Mouse (Mus musculus) testis, adult 10 weeks (tissue): ENCODE data around the gene Tet1. TPM values are rescaled to one million over a fixed set of nuclear protein-coding genes. Genes with fewer than 3 reads are reported as not detected.

Experiments used
- polyA plus RNA-seq: library from polyadenylated mRNA; stranded (reverse); fragments of 350-450 nt; fragmentation: Illumina TruSeq; extraction: RNeasy Lipid Tissue Mini Kit (QIAGEN cat#74804); gene quantifications from one replicate; pipeline ENCODE4 v1.2.3, GENCODE M21; 2014; ENCODE audit warnings: low read depth, low replicate concordance

Tet1 gene
- 0.49 TPM for polyA plus RNA-seq

DNA sequence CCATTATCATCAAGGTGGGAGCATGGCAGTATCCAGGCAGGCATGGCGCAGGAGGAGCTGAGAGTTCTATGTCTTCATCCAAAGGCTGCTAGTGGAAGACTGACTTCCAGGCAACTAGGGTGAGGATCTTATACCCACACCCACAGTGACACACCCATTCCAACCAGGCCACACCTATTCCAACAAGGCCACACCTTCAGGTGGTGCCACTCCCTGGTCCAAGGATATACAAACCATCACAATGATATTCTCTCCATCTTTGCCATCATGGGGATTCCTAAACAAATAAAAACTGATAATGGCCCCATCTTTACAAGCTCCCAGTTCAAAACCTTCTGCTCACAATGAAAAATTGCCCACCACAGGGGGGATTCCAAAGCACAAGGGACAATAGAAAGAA, at the start of gene Tet1:
TSS of gene Tet1 (minus strand) at position 101 of the 400 bp plus-strand sequence.

DNA sequence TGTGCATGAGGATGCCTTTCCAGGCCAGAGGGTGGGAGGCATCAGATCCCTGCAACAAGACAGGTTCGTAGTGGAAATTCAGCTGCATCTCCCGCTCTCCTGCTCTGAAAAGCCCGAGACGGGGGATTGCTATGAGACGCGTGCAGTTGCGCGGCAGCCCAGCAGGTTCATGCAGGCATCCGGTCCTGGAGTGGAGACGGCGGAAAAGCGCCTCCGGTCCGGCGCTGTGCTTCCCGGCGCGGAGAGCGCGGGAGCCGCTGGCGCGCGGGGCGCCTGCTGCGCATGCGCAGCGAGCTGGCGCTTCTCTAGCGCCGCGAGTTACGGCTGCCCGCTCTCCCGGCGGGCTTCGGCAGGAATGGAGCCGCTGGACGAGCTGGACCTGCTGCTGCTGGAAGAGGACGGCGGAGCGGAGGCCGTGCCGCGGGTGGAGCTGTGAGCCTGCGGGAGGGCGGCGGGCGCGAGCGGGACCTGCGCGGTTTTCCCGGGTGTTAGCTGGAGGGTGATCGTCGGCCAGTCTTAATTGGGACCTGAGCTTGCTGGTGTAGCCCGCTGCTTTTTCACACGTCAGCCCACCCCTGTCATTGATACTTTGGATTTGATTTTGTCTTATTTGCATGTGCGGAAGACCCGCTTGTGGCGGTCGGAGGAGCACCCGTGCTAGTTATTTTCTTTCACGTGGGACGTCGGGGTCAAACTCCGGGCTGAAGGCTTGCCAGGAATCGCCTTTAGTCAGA, 38.1 kb upstream of the Tet1 start, which contains the start of gene Dna2:
TSS of gene Dna2 (plus strand) at position 289 of the 734 bp plus-strand sequence.

DNA sequence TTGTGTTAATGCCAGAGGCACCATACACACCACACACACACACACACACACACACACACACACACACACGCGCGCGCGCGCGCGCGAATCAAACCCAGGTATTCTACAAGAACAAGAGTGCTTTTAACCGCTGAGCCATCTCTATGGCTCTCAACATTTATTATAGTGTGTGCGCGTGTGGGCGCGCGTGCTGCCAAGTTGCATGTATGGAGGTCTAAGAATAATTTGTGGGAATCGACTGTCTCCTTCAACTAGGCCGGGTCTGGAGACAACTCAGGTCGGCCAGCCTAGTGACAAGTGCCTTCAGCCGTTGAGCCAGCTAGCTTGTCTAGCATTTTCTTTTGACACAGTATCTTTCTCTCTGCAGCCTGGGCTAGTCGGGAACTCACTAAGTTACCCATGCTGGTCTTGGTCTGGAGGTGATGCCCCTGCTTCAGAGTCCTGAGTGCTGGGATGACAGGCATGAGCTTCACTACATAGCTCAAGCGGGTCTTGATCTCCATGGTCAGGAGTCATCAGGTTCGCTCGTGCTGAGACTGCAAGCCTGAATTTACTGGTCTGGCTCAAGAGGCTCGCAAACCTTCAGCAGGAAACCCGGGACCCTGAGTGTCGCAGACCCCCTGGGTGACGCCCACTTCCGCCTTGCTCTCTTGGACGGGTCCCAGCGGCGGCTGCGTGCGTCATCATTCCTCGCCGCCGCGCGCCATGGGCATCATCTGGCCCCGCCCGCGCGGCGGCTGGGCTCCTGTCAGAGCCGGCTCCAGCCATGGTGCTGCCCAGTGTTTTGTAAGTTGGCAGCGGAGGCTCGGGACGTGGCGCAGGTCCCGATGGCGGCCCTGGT, 11.3 kb upstream of the Tet1 start, which contains the start of gene Slc25a16:
TSS of gene Slc25a16 (plus strand) at position 709 of the 841 bp plus-strand sequence.

DNA sequence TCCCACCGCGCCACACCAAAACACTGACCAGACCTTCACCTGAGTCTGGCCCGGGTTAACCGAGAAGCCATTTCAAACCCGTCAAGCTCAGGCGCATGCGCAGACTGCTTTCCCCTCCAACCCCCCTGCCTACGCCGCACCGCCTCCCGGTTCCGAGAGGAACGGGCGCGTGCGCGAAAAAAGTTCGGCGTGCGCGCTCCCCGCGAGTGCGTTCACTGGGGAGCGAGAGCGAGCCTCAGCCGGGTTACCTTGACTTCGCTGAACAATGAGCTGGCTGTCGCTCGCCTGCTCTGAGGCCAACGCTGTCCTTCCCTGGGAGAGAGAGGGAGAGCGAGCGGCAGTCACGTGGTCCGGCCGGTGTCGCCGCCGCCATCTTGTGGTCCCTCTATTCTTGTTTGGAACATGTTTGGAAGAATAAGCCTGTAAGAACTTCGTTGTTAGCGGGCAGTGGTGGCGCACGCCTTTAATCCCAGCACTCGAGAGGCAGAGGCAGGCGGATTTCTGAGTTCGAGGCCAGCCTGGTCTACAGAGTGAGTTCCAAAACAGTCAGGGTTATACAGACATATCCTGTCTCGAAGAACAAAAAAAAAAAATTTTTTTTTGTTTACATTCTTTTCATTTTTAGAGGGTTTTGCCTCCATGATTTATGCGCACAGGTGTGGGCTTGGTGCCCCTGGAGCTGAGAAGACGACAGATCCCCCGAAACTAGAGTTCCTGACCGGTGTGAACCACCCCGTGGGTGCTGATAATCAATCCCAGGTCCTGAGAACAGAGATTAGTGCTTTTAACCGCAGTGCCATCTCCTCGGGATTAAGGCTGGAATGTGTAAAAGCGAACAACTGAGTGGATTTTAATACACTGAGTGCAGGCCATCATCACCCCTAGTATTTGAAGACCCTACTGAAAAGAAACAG, 116.4 kb downstream of the Tet1 start, which contains the start of gene Ccar1:
TSS of gene Ccar1 (minus strand) at position 110 of the 914 bp plus-strand sequence.

Other genes starting within 250 kb of the Tet1 start
- gene Stox1, start 182.9 kb downstream of the Tet1 start, polyA plus RNA-seq = 1.1 TPM
- gene Ccar1, start 116.7 kb downstream of the Tet1 start, polyA plus RNA-seq = 181 TPM
- gene Slc25a16, start 11.6 kb upstream of the Tet1 start, polyA plus RNA-seq = 7.6 TPM
- gene Dna2, start 38.0 kb upstream of the Tet1 start, polyA plus RNA-seq = 6.2 TPM
- gene Rufy2, start 71.2 kb upstream of the Tet1 start, polyA plus RNA-seq = 3.9 TPM
- gene Hnrnph3, start 115.2 kb upstream of the Tet1 start, polyA plus RNA-seq = 201 TPM
- gene Pbld2, start 115.3 kb upstream of the Tet1 start, polyA plus RNA-seq = 1.8 TPM
- 0.71 TPM for gene Pbld1, start 151.2 kb upstream of the Tet1 start, polyA plus RNA-seq
- gene Atoh7, start 190.7 kb upstream of the Tet1 start, polyA plus RNA-seq = not detected